Mouse (Mus musculus) intestine, embryonic 16.5 days (tissue): ENCODE data around the gene Grk2. TPM values are rescaled to one million over a fixed set of nuclear protein-coding genes. Genes with fewer than 3 reads are reported as not detected.

Experiments
- ATAC-seq: fragments of 200-750 bp; cut with Nextera tagmentation; 2 replicates; pipeline ENCODE4 v1.8.0; 2017; ENCODE audit warnings: moderate TSS enrichment, moderate library complexity
- H3K27ac ChIP-seq: fragments of 300-500 bp; sonication (generic); 2 replicates; pipeline ENCODE4 v1.5.1; 2014; ENCODE audit warnings: mild to moderate bottlenecking, low read length
- H3K27me3 ChIP-seq: fragments of 300-500 bp; sonication (generic); replicated peaks from 2 replicates; pipeline ENCODE4 v1.6.1; 2014; ENCODE audit warnings: low read length, control low read depth, mixed read lengths; ENCODE audit not compliant: control insufficient read depth, insufficient read depth
- H3K36me3 ChIP-seq: fragments of 300-500 bp; sonication (generic); 2 replicates; pipeline ENCODE4 v1.6.1; 2014; ENCODE audit warnings: low read length, control low read depth; ENCODE audit not compliant: control insufficient read depth, insufficient read depth
- H3K4me1 ChIP-seq: fragments of 300-500 bp; sonication (generic); 2 replicates; pipeline ENCODE4 v1.6.1; 2014; ENCODE audit warnings: low read length, control low read depth, mixed read lengths; ENCODE audit not compliant: control insufficient read depth, insufficient read depth
- H3K4me2 ChIP-seq: fragments of 300-500 bp; sonication (generic); 2 replicates; pipeline ENCODE4 v1.6.1; 2014; ENCODE audit warnings: low read depth, low read length, control low read depth
- H3K4me3 ChIP-seq: fragments of 300-500 bp; sonication (generic); 2 replicates; pipeline ENCODE4 v1.5.1; 2014; ENCODE audit warnings: mild to moderate bottlenecking, low read length
- H3K9ac ChIP-seq: fragments of 300-500 bp; sonication (generic); 2 replicates; pipeline ENCODE4 v1.6.1; 2014; ENCODE audit warnings: low read depth, low read length
- H3K9me3 ChIP-seq: fragments of 300-500 bp; sonication (generic); 2 replicates; pipeline ENCODE4 v1.6.1; 2016; ENCODE audit warnings: low read length, control low read depth; ENCODE audit not compliant: control insufficient read depth
- WGBS: fragments of 180-500 bp; shearing (Covaris S2); extraction: QIAGEN DNeasy Blood & Tissue Kit; methylation state at CpG from one replicate; pipeline ENCODE4 v1.1.7; 2014; 5-methylcytosine and 5-hydroxymethylcytosine counted together
- polyA plus RNA-seq: library from polyadenylated mRNA; unstranded; fragments of >200 nt; fragmentation: Nextera tagmentation; extraction: Ambion mirVana; gene quantifications from 2 replicates; pipeline ENCODE4 v1.2.1, GENCODE M21; 2015

Gene Grk2
- 15.3 and 15.4 TPM in 2 replicates for polyA plus RNA-seq

- H3K9ac ChIP-seq = peak within 1 kb of the TSS; percentile 83
- 0% methylated on average over 20 of the region's 46 CpGs for WGBS
- H3K27ac ChIP-seq = peak within 1 kb of the TSS; percentile 56
- H3K4me1 ChIP-seq = peaks cover 41% of the 10 kb centered on the region
- peak within 1 kb of the TSS; percentile 60 for H3K4me3 ChIP-seq
- peak; percentile 84 for ATAC-seq
- no peaks in the 10 kb centered on the region for H3K27me3 ChIP-seq
- no peaks in the 10 kb centered on the region for H3K36me3 ChIP-seq
- H3K4me2 ChIP-seq = peak within 1 kb of the TSS; percentile 76
- H3K9me3 ChIP-seq = no peaks in the 10 kb centered on the region
Observed at GRCm38 (mm10) chr19:4306190-4306577, at the start of gene Grk2. Gene Grk2, minus strand, starts transcription at chr19:4306222.

DNA sequence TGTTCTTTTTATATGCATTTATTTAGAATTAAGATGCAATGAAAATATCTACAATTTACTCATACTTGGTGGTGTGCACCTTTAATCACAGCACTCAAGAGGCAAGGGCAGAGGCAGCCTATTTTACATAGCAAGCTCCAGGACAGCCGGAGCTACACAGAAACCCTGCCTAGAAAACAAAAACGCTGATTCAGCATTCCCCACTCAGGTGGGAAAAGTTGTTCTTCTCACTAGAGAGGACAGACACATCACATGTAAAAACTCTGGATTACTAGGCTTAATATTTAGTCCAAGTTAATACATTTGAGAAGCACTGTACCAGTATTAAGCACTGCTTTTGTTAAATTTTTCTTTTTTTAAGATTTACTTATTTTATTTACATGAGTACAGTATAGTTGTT is 43.4 kb upstream of the Grk2 start:
- H3K4me2 ChIP-seq = no peak overlapping the region
- H3K27ac ChIP-seq = no peak overlapping the region
- H3K4me1 ChIP-seq = no peaks in the 10 kb centered on the region
- ATAC-seq = no peak
- H3K9me3 ChIP-seq = no peaks in the 10 kb centered on the region
- WGBS = 89% methylated on average over 2 of the region's 2 CpGs
- no peaks in the 10 kb centered on the region for H3K27me3 ChIP-seq
- no peak overlapping the region for H3K4me3 ChIP-seq
- no peak overlapping the region for H3K9ac ChIP-seq
- peaks cover 17% of the 10 kb centered on the region for H3K36me3 ChIP-seq

- Histone ChIP-seq H3K27me3 (no peaks in the 10 kb centered on the region), H3K9ac (no peak overlapping the region), H3K36me3 (peaks cover 17% of the 10 kb centered on the region), H3K4me1 (no peaks in the 10 kb centered on the region), H3K27ac (no peak overlapping the region), H3K9me3 (no peaks in the 10 kb centered on the region), H3K4me3 (no peak overlapping the region), H3K4me2 (no peak overlapping the region)
- WGBS = 81% methylated on average over 1 of the region's 1 CpGs
- ATAC-seq = no peak
Observed at GRCm38 (mm10) chr19:4346479-4346878, 40.5 kb upstream of the Grk2 start.

- no peak overlapping the region for H3K4me3 ChIP-seq
- no peak overlapping the region for H3K4me2 ChIP-seq
- no peak overlapping the region for H3K27ac ChIP-seq
- H3K36me3 ChIP-seq = peaks cover under 1% of the 10 kb centered on the region; the same call in 1 of the 2 replicates
- H3K27me3 ChIP-seq = no peaks in the 10 kb centered on the region
- peaks cover 10% of the 10 kb centered on the region; the same call in 1 of the 2 replicates for H3K4me1 ChIP-seq
- no peak for ATAC-seq
- no peaks in the 10 kb centered on the region for H3K9me3 ChIP-seq
- WGBS = 35% methylated on average over 2 of the region's 2 CpGs
- H3K9ac ChIP-seq = no peak overlapping the region
Observed at GRCm38 (mm10) chr19:4338162-4338561, 32.1 kb upstream of the Grk2 start.

- 0% methylated on average over 16 of the region's 16 CpGs for WGBS
- H3K4me3 ChIP-seq = peak overlapping the region; percentile 64
- H3K36me3 ChIP-seq = peaks cover 6% of the 10 kb centered on the region
- no peaks in the 10 kb centered on the region for H3K9me3 ChIP-seq
- no peaks in the 10 kb centered on the region for H3K27me3 ChIP-seq
- H3K4me1 ChIP-seq = peaks cover 26% of the 10 kb centered on the region
- H3K27ac ChIP-seq = peak overlapping the region; percentile 95
- ATAC-seq = peak; percentile 97
- H3K4me2 ChIP-seq = peak overlapping the region; percentile 80
- peak overlapping the region; percentile 78 for H3K9ac ChIP-seq
Observed at GRCm38 (mm10) chr19:4333791-4334190, 27.8 kb upstream of the Grk2 start.

DNA sequence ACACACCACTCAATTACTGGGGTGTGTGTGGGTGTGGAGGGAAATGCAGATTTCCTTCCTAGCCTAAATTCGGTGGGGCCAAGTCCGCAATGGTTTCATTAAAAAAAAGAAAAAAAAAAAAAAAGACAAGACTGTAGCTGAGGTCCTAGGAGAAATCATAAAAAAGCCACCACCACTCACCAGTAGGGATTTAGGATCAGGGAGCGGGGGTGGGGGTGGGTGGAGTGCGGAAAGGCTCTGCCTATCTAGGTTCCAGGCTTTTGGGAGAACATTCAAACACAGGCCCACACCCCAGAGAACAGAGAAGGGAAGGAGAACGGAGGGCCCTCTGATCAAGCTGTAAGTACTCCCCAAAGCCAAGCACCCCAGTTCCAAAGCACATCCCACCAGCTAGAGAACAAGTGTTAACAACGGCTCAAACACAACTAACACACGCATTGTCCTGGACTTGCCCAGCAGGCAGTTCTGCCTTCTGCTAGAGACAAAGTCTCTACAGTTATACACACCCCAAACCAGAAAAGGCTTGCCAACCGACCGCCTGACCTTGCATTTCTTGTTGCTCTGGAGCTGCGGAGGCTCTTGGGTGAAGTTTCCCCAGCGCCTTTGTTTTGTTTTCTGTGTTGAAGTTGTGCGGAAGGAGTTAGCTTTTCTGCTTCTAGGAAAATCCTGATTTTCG is 27.2 kb upstream of the Grk2 start:
- Histone ChIP-seq H3K9ac (peak overlapping the region; percentile 78), H3K4me2 (peak overlapping the region; percentile 80), H3K27me3 (no peaks in the 10 kb centered on the region), H3K4me1 (peaks cover 26% of the 10 kb centered on the region), H3K36me3 (peaks cover 7% of the 10 kb centered on the region), H3K4me3 (peak overlapping the region; percentile 64), H3K27ac (peak overlapping the region; percentile 95), H3K9me3 (no peaks in the 10 kb centered on the region)
- peak; percentile 39 for ATAC-seq
- WGBS = 1% methylated on average over 13 of the region's 13 CpGs

- Histone ChIP-seq H3K4me3 (peak overlapping the region; percentile 64), H3K4me2 (peak overlapping the region; percentile 80), H3K36me3 (peaks cover 13% of the 10 kb centered on the region), H3K27ac (peak overlapping the region; percentile 95), H3K9me3 (no peaks in the 10 kb centered on the region), H3K4me1 (peaks cover 26% of the 10 kb centered on the region), H3K27me3 (no peaks in the 10 kb centered on the region), H3K9ac (peak overlapping the region; percentile 78)
- ATAC-seq = 0 out of 2 replicates have a peak, but pooled peaks have one; percentile 29
- under 1% methylated on average over 4 of the region's 4 CpGs for WGBS
Observed at GRCm38 (mm10) chr19:4332653-4333052, 26.6 kb upstream of the Grk2 start.

DNA sequence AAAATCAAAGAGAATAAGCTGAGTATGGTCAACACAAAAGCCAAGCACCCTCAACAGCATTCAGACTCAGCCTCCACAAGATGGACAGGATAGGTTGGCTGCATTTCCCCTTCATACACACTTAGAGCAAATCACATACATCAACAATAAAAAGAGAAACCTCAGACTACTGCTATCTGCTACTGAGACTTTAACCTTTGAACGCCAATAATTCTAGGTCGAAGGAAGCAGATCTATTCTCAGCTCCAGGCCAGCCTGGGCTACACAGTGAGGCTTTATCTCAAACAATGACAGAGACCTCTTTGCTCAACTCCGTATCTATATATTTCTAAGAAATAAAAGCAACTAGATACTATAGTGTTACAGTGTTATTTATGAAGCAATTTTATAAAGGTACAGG is 25.3 kb upstream of the Grk2 start:
- Histone ChIP-seq H3K27ac (peak overlapping the region; percentile 75), H3K9ac (no peak overlapping the region), H3K36me3 (peaks cover 15% of the 10 kb centered on the region), H3K4me1 (peaks cover 26% of the 10 kb centered on the region), H3K4me3 (no peak overlapping the region), H3K27me3 (no peaks in the 10 kb centered on the region), H3K4me2 (peak overlapping the region; percentile 26), H3K9me3 (no peaks in the 10 kb centered on the region)
- ATAC-seq = peak; percentile 34
- 67% methylated on average over 3 of the region's 3 CpGs for WGBS

DNA sequence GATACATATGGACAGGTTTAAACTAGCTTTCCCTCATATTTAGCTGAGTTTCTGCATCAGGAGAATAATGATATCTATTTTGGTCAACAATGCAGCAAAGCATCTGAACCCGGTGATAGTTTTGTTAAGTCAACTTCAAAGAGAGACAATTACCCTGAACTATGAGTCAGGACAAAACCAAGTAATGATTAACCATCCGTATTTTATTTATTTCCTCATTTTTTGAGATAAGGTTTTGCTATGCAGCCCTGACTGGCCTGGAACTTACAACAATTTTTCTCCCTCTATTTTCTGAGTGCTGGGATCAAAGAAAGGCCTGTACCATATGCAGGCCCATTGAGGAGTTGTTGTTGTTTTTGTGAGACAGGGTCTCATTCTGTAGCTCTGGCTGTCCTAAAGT is 24.6 kb upstream of the Grk2 start:
- Histone ChIP-seq H3K27me3 (no peaks in the 10 kb centered on the region), H3K4me3 (no peak overlapping the region), H3K27ac (peak overlapping the region; percentile 75), H3K9me3 (no peaks in the 10 kb centered on the region), H3K4me2 (peak overlapping the region; percentile 26), H3K9ac (no peak overlapping the region), H3K36me3 (peaks cover 20% of the 10 kb centered on the region), H3K4me1 (peaks cover 26% of the 10 kb centered on the region)
- WGBS = 62% methylated on average over 2 of the region's 2 CpGs
- ATAC-seq = no peak
